Mouse (Mus musculus) neural tube, embryonic 15.5 days (tissue): ENCODE measurements around the gene Tnrc6c. TPM values are rescaled to one million over a fixed set of nuclear protein-coding genes. Genes with fewer than 3 reads are reported as not detected.

Experiments
- ATAC-seq: fragments of 200-750 bp; cut with Nextera tagmentation; 2 replicates; pipeline ENCODE4 v1.8.0; 2017; ENCODE audit warnings: mild to moderate bottlenecking, moderate TSS enrichment, moderate library complexity; ENCODE audit not compliant: low FRiP score
- H3K27ac ChIP-seq: fragments of 300-500 bp; sonication (generic); replicated peaks from 2 replicates; pipeline ENCODE4 v1.5.1; 2015; ENCODE audit warnings: mild to moderate bottlenecking, inconsistent platforms
- H3K27me3 ChIP-seq: fragments of 300-500 bp; sonication (generic); replicated peaks from 2 replicates; pipeline ENCODE4 v1.6.1; 2015; ENCODE audit warnings: inconsistent platforms
- H3K36me3 ChIP-seq: fragments of 300-500 bp; sonication (generic); 2 replicates; pipeline ENCODE4 v1.6.1; 2015; ENCODE audit warnings: inconsistent platforms
- H3K4me1 ChIP-seq: fragments of 300-500 bp; sonication (generic); 2 replicates; pipeline ENCODE4 v1.6.1; 2015; ENCODE audit warnings: inconsistent platforms
- H3K4me2 ChIP-seq: fragments of 300-500 bp; sonication (generic); 2 replicates; pipeline ENCODE4 v1.6.1; 2015; ENCODE audit warnings: inconsistent platforms, mild to moderate bottlenecking, moderate library complexity
- H3K4me3 ChIP-seq: fragments of 300-500 bp; sonication (generic); replicated peaks from 2 replicates; pipeline ENCODE4 v1.5.1; 2015; ENCODE audit warnings: mild to moderate bottlenecking, inconsistent platforms
- H3K9ac ChIP-seq: fragments of 300-500 bp; sonication (generic); replicated peaks from 2 replicates; pipeline ENCODE4 v1.6.1; 2015; ENCODE audit warnings: mild to moderate bottlenecking, inconsistent platforms
- H3K9me3 ChIP-seq: fragments of 300-500 bp; sonication (generic); replicated peaks from 2 replicates; pipeline ENCODE4 v1.6.1; 2016; ENCODE audit warnings: inconsistent platforms
- WGBS: fragments of 180-500 bp; shearing (Covaris S2); methylation state at CpG from one replicate; pipeline ENCODE4 v1.1.7; 2015; ENCODE audit warnings: mixed read lengths; 5-methylcytosine and 5-hydroxymethylcytosine counted together
- polyA plus RNA-seq: library from polyadenylated mRNA; unstranded; fragments of >200 nt; fragmentation: Nextera tagmentation; extraction: Ambion mirVana; gene quantifications from 2 replicates; pipeline ENCODE4 v1.2.1, GENCODE M21; 2015

Tnrc6c gene
- 20.5 and 23.6 TPM in 2 replicates for polyA plus RNA-seq

GRCm38 (mm10) chr11:117653491-117654351 lies at the start of gene Tnrc6c:
Gene Tnrc6c, plus strand, starts transcription at chr11:117654289.
- H3K36me3 ChIP-seq, result no peaks in the 10 kb centered on the region
- H3K9ac ChIP-seq, result peak within 1 kb of the TSS; percentile 93
- H3K4me2 ChIP-seq, result peak within 1 kb of the TSS; percentile 81
- H3K27me3 ChIP-seq, result peaks cover 4% of the 10 kb centered on the region; the same call in 1 of the 2 replicates
- WGBS, result under 1% methylated on average over 62 of the region's 62 CpGs
- peak within 1 kb of the TSS; percentile 89 for H3K4me3 ChIP-seq
- peak within 1 kb of the TSS; percentile 99 for H3K27ac ChIP-seq
- no peaks in the 10 kb centered on the region for H3K9me3 ChIP-seq
- ATAC-seq, result peak; percentile 93
- H3K4me1 ChIP-seq, result peaks cover 37% of the 10 kb centered on the region

- Histone ChIP-seq H3K27me3 (peaks cover 4% of the 10 kb centered on the region; the same call in 1 of the 2 replicates), H3K9me3 (no peaks in the 10 kb centered on the region), H3K4me2 (peak overlapping the region; percentile 27), H3K36me3 (no peaks in the 10 kb centered on the region), H3K4me3 (no peak overlapping the region), H3K27ac (no peak overlapping the region), H3K9ac (no peak overlapping the region), H3K4me1 (peaks cover 35% of the 10 kb centered on the region)
- no peak for ATAC-seq
- 33% methylated on average over 9 of the region's 9 CpGs for WGBS
Measured at GRCm38 (mm10) chr11:117606137-117606536, 48.0 kb upstream of the Tnrc6c start.

GRCm38 (mm10) chr11:117606605-117607203 lies 47.4 kb upstream of the Tnrc6c start:
- Histone ChIP-seq H3K4me2 (peak overlapping the region; percentile 27; the same call in 1 of the 2 replicates), H3K4me3 (no peak overlapping the region), H3K9me3 (no peaks in the 10 kb centered on the region), H3K36me3 (no peaks in the 10 kb centered on the region), H3K27ac (0 out of 2 replicates have a peak overlapping the region, but pooled peaks have one; percentile 41), H3K4me1 (peaks cover 38% of the 10 kb centered on the region), H3K9ac (no peak overlapping the region), H3K27me3 (0 out of 2 replicates have a peak, but pooled peaks cover 5% of the 10 kb centered on the region)
- 9% methylated on average over 13 of the region's 13 CpGs for WGBS
- ATAC-seq, result peak; percentile 21; the same call in 1 of the 2 replicates

- H3K36me3 ChIP-seq, result no peaks in the 10 kb centered on the region
- no peak overlapping the region for H3K4me2 ChIP-seq
- H3K27me3 ChIP-seq, result 0 out of 2 replicates have a peak, but pooled peaks cover 10% of the 10 kb centered on the region
- H3K4me3 ChIP-seq, result no peak overlapping the region
- no peaks in the 10 kb centered on the region for H3K9me3 ChIP-seq
- no peak overlapping the region for H3K9ac ChIP-seq
- no peak for ATAC-seq
- WGBS, result 40% methylated on average over 9 of the region's 9 CpGs
- peaks cover 38% of the 10 kb centered on the region for H3K4me1 ChIP-seq
- no peak overlapping the region for H3K27ac ChIP-seq
Measured at GRCm38 (mm10) chr11:117608141-117608789, 45.8 kb upstream of the Tnrc6c start.

GRCm38 (mm10) chr11:117608976-117609375 lies 45.1 kb upstream of the Tnrc6c start:
- Histone ChIP-seq H3K27me3 (0 out of 2 replicates have a peak, but pooled peaks cover 10% of the 10 kb centered on the region), H3K9ac (no peak overlapping the region), H3K27ac (no peak overlapping the region), H3K4me3 (no peak overlapping the region), H3K36me3 (no peaks in the 10 kb centered on the region), H3K9me3 (no peaks in the 10 kb centered on the region), H3K4me1 (peaks cover 38% of the 10 kb centered on the region), H3K4me2 (no peak overlapping the region)
- WGBS, result 27% methylated on average over 7 of the region's 7 CpGs
- no peak for ATAC-seq

- H3K36me3 ChIP-seq, result no peaks in the 10 kb centered on the region
- H3K4me2 ChIP-seq, result peak overlapping the region; percentile 45; the same call in 1 of the 2 replicates
- no peak overlapping the region for H3K4me3 ChIP-seq
- no peak overlapping the region for H3K9ac ChIP-seq
- ATAC-seq, result no peak
- no peak overlapping the region for H3K27ac ChIP-seq
- peaks cover 37% of the 10 kb centered on the region for H3K4me1 ChIP-seq
- peaks cover 10% of the 10 kb centered on the region; the same call in 1 of the 2 replicates for H3K27me3 ChIP-seq
- no peaks in the 10 kb centered on the region for H3K9me3 ChIP-seq
Measured at GRCm38 (mm10) chr11:117610589-117610988, 43.5 kb upstream of the Tnrc6c start.

- no peak overlapping the region for H3K9ac ChIP-seq
- WGBS, result 9% methylated on average over 13 of the region's 13 CpGs
- peaks cover 35% of the 10 kb centered on the region for H3K4me1 ChIP-seq
- no peak for ATAC-seq
- peaks cover 10% of the 10 kb centered on the region; the same call in 1 of the 2 replicates for H3K27me3 ChIP-seq
- no peaks in the 10 kb centered on the region for H3K9me3 ChIP-seq
- no peaks in the 10 kb centered on the region for H3K36me3 ChIP-seq
- no peak overlapping the region for H3K27ac ChIP-seq
- H3K4me2 ChIP-seq, result peak overlapping the region; percentile 45
- H3K4me3 ChIP-seq, result peak overlapping the region; percentile 9
Measured at GRCm38 (mm10) chr11:117611068-117611467, 43.0 kb upstream of the Tnrc6c start.

- Histone ChIP-seq H3K9ac (no peak overlapping the region), H3K36me3 (no peaks in the 10 kb centered on the region), H3K4me3 (no peak overlapping the region), H3K4me2 (no peak overlapping the region), H3K27ac (no peak overlapping the region), H3K4me1 (peaks cover 32% of the 10 kb centered on the region), H3K9me3 (no peaks in the 10 kb centered on the region), H3K27me3 (peaks cover 10% of the 10 kb centered on the region; the same call in 1 of the 2 replicates)
- WGBS, result 56% methylated on average over 5 of the region's 5 CpGs
- ATAC-seq, result no peak
Measured at GRCm38 (mm10) chr11:117611860-117612259, 42.2 kb upstream of the Tnrc6c start.

- 48% methylated on average over 7 of the region's 7 CpGs for WGBS
- Histone ChIP-seq H3K4me1 (peaks cover 41% of the 10 kb centered on the region), H3K4me2 (no peak overlapping the region), H3K9ac (no peak overlapping the region), H3K4me3 (no peak overlapping the region), H3K27ac (no peak overlapping the region), H3K36me3 (no peaks in the 10 kb centered on the region), H3K27me3 (peaks cover 10% of the 10 kb centered on the region; the same call in 1 of the 2 replicates), H3K9me3 (no peaks in the 10 kb centered on the region)
- no peak for ATAC-seq
Measured at GRCm38 (mm10) chr11:117612885-117613284, 41.2 kb upstream of the Tnrc6c start.

GRCm38 (mm10) chr11:117617368-117617908 lies 36.7 kb upstream of the Tnrc6c start:
- H3K36me3 ChIP-seq, result no peaks in the 10 kb centered on the region
- H3K27me3 ChIP-seq, result peaks cover under 1% of the 10 kb centered on the region; the same call in 1 of the 2 replicates
- H3K9me3 ChIP-seq, result no peaks in the 10 kb centered on the region
- ATAC-seq, result 0 out of 2 replicates have a peak, but pooled peaks have one; percentile 30
- peaks cover 46% of the 10 kb centered on the region for H3K4me1 ChIP-seq
- no peak overlapping the region for H3K4me3 ChIP-seq
- 11% methylated on average over 16 of the region's 16 CpGs for WGBS
- H3K4me2 ChIP-seq, result peak overlapping the region; percentile 40
- H3K27ac ChIP-seq, result peak overlapping the region; percentile 73
- H3K9ac ChIP-seq, result 0 out of 2 replicates have a peak overlapping the region, but pooled peaks have one; percentile 1

- peak; percentile 48 for ATAC-seq
- Histone ChIP-seq H3K27ac (peak overlapping the region; percentile 73), H3K4me2 (peak overlapping the region; percentile 40; the same call in 1 of the 2 replicates), H3K4me1 (peaks cover 46% of the 10 kb centered on the region), H3K9ac (no peak overlapping the region), H3K4me3 (no peak overlapping the region), H3K27me3 (no peaks in the 10 kb centered on the region; the same call in 1 of the 2 replicates), H3K9me3 (no peaks in the 10 kb centered on the region), H3K36me3 (no peaks in the 10 kb centered on the region)
- 6% methylated on average over 3 of the region's 3 CpGs for WGBS
Measured at GRCm38 (mm10) chr11:117618214-117618613, 35.9 kb upstream of the Tnrc6c start.
